Comparison of ENCODE assay signal across 8 mouse cellular contexts in genomic region chr7:73539116-73539682, GRCm38 (mm10). TPM values are rescaled to one million over a fixed set of nuclear protein-coding genes. Genes with fewer than 3 reads are reported as not detected.
DNase-seq lines count a peak whose midpoint lies in the region; ATAC-seq and TF ChIP-seq lines count a peak whose summit lies in the region.

No protein-coding gene starts in this region.

- H3K9ac ChIP-seq in embryonic facial prominence, embryonic 14.5 days (ENCODE audit: low read depth, low read length): peak overlapping the region; percentile 79
- H3K9ac ChIP-seq in limb, embryonic 14.5 days (ENCODE audit: low read depth, low read length, severe bottlenecking): peak overlapping the region; percentile 71

- WGBS in spleen, adult 2 months: 10% methylated on average over 2 of the region's 2 CpGs
- WGBS in embryonic facial prominence, embryonic 14.5 days: 22% methylated on average over 2 of the region's 2 CpGs
- WGBS in limb, embryonic 14.5 days: 32% methylated on average over 2 of the region's 2 CpGs
- 14% methylated on average over 2 of the region's 2 CpGs for WGBS in small intestine, adult 2 months

- peak; percentile 15 for TF ChIP-seq POLR2A in spleen, adult 2 months (IDR thresholded peaks at IDR 0.05; ENCODE audit: low read depth, low read length)
- no peak for TF ChIP-seq POLR2A in limb, embryonic 14.5 days (IDR thresholded peaks at IDR 0.05; ENCODE audit: borderline replicate concordance, extremely low read depth, insufficient read depth, insufficient read length)
- TF ChIP-seq POLR2A in small intestine, adult 2 months (IDR thresholded peaks at IDR 0.05; ENCODE audit: low read depth, low read length): no peak

- no peaks in the 10 kb centered on the region for H3K27me3 ChIP-seq in spleen, adult 2 months (ENCODE audit: control insufficient read depth, insufficient read depth, low read length)
- no peaks in the 10 kb centered on the region for H3K27me3 ChIP-seq in embryonic facial prominence, embryonic 14.5 days (replicated peaks; ENCODE audit: control insufficient read depth, insufficient read depth, low read length)
- no peaks in the 10 kb centered on the region for H3K27me3 ChIP-seq in limb, embryonic 14.5 days (ENCODE audit: control insufficient read depth, insufficient read depth, low read length)
- no peaks in the 10 kb centered on the region for H3K27me3 ChIP-seq in small intestine, adult 2 months (ENCODE audit: control insufficient read depth, insufficient read depth, low read length)

- peak overlapping the region; percentile 16; the same call in 1 of the 2 replicates for H3K27ac ChIP-seq in spleen, adult 2 months (ENCODE audit: insufficient read depth, low read length)
- H3K27ac ChIP-seq in embryonic facial prominence, embryonic 14.5 days (replicated peaks; ENCODE audit: low read depth, low read length): peak overlapping the region; percentile 98
- H3K27ac ChIP-seq in limb, embryonic 14.5 days (replicated peaks; ENCODE audit: low read depth, low read length): peak overlapping the region; percentile 67
- H3K27ac ChIP-seq in small intestine, adult 2 months (ENCODE audit: insufficient read depth, low read depth, low read length): peak overlapping the region; percentile 41

- H3K9me3 ChIP-seq in embryonic facial prominence, embryonic 14.5 days (ENCODE audit: control insufficient read depth, low read length): no peaks in the 10 kb centered on the region
- no peaks in the 10 kb centered on the region for H3K9me3 ChIP-seq in limb, embryonic 14.5 days (ENCODE audit: control insufficient read depth, low read length)

- peak overlapping the region; percentile 84 for H3K4me2 ChIP-seq in embryonic facial prominence, embryonic 14.5 days (ENCODE audit: low read depth, low read length)
- H3K4me2 ChIP-seq in limb, embryonic 14.5 days (replicated peaks; ENCODE audit: low read depth, low read length, severe bottlenecking): peak overlapping the region; percentile 70

- H3K36me3 ChIP-seq in spleen, adult 2 months (ENCODE audit: control insufficient read depth, insufficient read depth, low read length): peaks cover 10% of the 10 kb centered on the region
- peaks cover 23% of the 10 kb centered on the region for H3K36me3 ChIP-seq in embryonic facial prominence, embryonic 14.5 days (ENCODE audit: control insufficient read depth, insufficient read depth, low read length)
- peaks cover 13% of the 10 kb centered on the region for H3K36me3 ChIP-seq in limb, embryonic 14.5 days (ENCODE audit: control insufficient read depth, insufficient read depth, low read length)
- peaks cover 9% of the 10 kb centered on the region for H3K36me3 ChIP-seq in small intestine, adult 2 months (ENCODE audit: control insufficient read depth, insufficient read depth, low read length)

- no peak for DNase-seq in spleen, adult 2 months (ENCODE audit: low read depth in 1 of 2, low spot score in 2 of 2)
- DNase-seq in spleen, postnatal 10 days (ENCODE audit: low spot score in 2 of 2): no peak
- DNase-seq in embryonic facial prominence, embryonic 14.5 days (ENCODE audit: low spot score): peak; percentile 64
- DNase-seq in limb, embryonic 14.5 days (ENCODE audit: low spot score): peak; percentile 47
- DNase-seq in natural killer cell, adult 2 months (ENCODE audit: low spot score in 2 of 2): no peak
- no peak for DNase-seq in kidney, adult 8-10 months
- no peak for DNase-seq in layer of hippocampus, adult 9-11 months

- TF ChIP-seq CTCF in spleen, adult 2 months (IDR thresholded peaks at IDR 0.05; ENCODE audit: extremely low read depth, insufficient read depth, insufficient read length, insufficient replicate concordance): no peak
- TF ChIP-seq CTCF in small intestine, adult 2 months (IDR thresholded peaks at IDR 0.05; ENCODE audit: extremely low read depth, insufficient read length, insufficient replicate concordance, low read depth, low read length): no peak

- peak overlapping the region; percentile 42; the same call in 1 of the 2 replicates for H3K4me3 ChIP-seq in spleen, adult 2 months (ENCODE audit: extremely low read depth, insufficient read depth, insufficient read length)
- peak overlapping the region; percentile 51 for H3K4me3 ChIP-seq in embryonic facial prominence, embryonic 14.5 days (ENCODE audit: low read depth, low read length)
- peak overlapping the region; percentile 38 for H3K4me3 ChIP-seq in limb, embryonic 14.5 days (replicated peaks; ENCODE audit: low read length)
- no peak overlapping the region for H3K4me3 ChIP-seq in small intestine, adult 2 months (ENCODE audit: low read depth, low read length)

- peaks cover 6% of the 10 kb centered on the region for H3K4me1 ChIP-seq in spleen, adult 2 months (ENCODE audit: control insufficient read depth, insufficient read depth, insufficient read length)
- peaks cover 23% of the 10 kb centered on the region for H3K4me1 ChIP-seq in embryonic facial prominence, embryonic 14.5 days (ENCODE audit: control insufficient read depth, insufficient read depth, low read length)
- peaks cover 7% of the 10 kb centered on the region for H3K4me1 ChIP-seq in limb, embryonic 14.5 days (ENCODE audit: control insufficient read depth, insufficient read depth, low read length)
- peaks cover 10% of the 10 kb centered on the region; the same call in 1 of the 2 replicates for H3K4me1 ChIP-seq in small intestine, adult 2 months (ENCODE audit: control insufficient read depth, insufficient read depth, insufficient read length, low read length)

- ATAC-seq in embryonic facial prominence, embryonic 14.5 days (ENCODE audit: low read depth): no peak
- no peak for ATAC-seq in limb, embryonic 14.5 days (ENCODE audit: low FRiP score, low read depth)

RNA-seq across cellular contexts. Expression of gene Chd2, which starts 2.4 kb away (rescaled TPM):
- polyA plus RNA-seq in spleen, adult 2 months (2012; rRNA removed): 48.6 and 52.5 TPM in 2 replicates
- 39.5 and 54.6 TPM in 2 replicates for polyA plus RNA-seq in embryonic facial prominence, embryonic 14.5 days (2014; fragmentation: Nextera tagmentation; extraction: Ambion mirVana)
- polyA plus RNA-seq in limb, embryonic 14.5 days (2012; rRNA removed): 55.6 and 61.7 TPM in 2 replicates
- polyA plus RNA-seq in limb, embryonic 14.5 days (2014; fragmentation: Nextera tagmentation; extraction: Ambion mirVana): 56.5 and 65.4 TPM in 2 replicates
- polyA plus RNA-seq in small intestine, adult 2 months (2012; rRNA removed): 12.3 and 28.0 TPM in 2 replicates

Comparison
In these comparisons a context has a peak if more than half of its experiments do, and no peak if none do; other contexts are left out.
1. DNase-seq: peak in embryonic facial prominence, embryonic 14.5 days (single experiment) and limb, embryonic 14.5 days (single experiment); none in spleen, adult 2 months (0 of 2), spleen, postnatal 10 days (0 of 2), natural killer cell, adult 2 months (0 of 2), kidney, adult 8-10 months (0 of 2) and layer of hippocampus, adult 9-11 months (single experiment).
2. H3K27ac ChIP-seq: peak in every context shown above with its lines; median percentile 98 in embryonic facial prominence, embryonic 14.5 days; 67 in limb, embryonic 14.5 days; 41 in small intestine, adult 2 months; 16 in spleen, adult 2 months.